Comparison of ENCODE assay signal across 11 mouse cellular contexts in genomic region chr11:102041350-102041949, GRCm38 (mm10). TPM values are rescaled to one million over a fixed set of nuclear protein-coding genes. Genes with fewer than 3 reads are reported as not detected.
DNase-seq lines count a peak whose midpoint lies in the region; TF ChIP-seq lines count a peak whose summit lies in the region.
"Had no signal": no experiment of that assay in that cellular context is flagged by ENCODE, and none has a peak within 500 bp of the region (broad histone marks: within the 10 kb centered on the region; RNA-seq: fewer than 3 reads in every experiment).

TSS of gene Cd300lg (plus strand) at chr11:102041509.

- no peaks in the 10 kb centered on the region for H3K36me3 ChIP-seq in kidney, adult 2 months (ENCODE audit: control insufficient read depth, insufficient read depth, low read length)
- H3K36me3 ChIP-seq: limb, embryonic 13.5 days had no signal

- H3K27ac ChIP-seq in kidney, adult 2 months (ENCODE audit: insufficient read depth, low read depth, low read length) = peak within 1 kb of the TSS; percentile 78
- H3K27ac ChIP-seq: limb, embryonic 13.5 days had no signal

- no peak for TF ChIP-seq CTCF in kidney, adult 2 months (conservative IDR thresholded peaks at IDR 0.05; ENCODE audit: insufficient read depth, insufficient read length, low read depth, low read length)

- H3K4me3 ChIP-seq in kidney, adult 2 months (ENCODE audit: insufficient read depth, low read depth, low read length) = peak within 1 kb of the TSS; percentile 80
- H3K4me3 ChIP-seq: limb, embryonic 13.5 days had no signal

- TF ChIP-seq POLR2A in kidney, adult 2 months (IDR thresholded peaks at IDR 0.05; ENCODE audit: low read depth, low read length) = peak; percentile 27

- intact Hi-C loops in heart, postnatal 10 days (cut with DNase I) = loop anchor here (5.0 kb wide), 1 partner anchor 124 kb away; no protein-coding TSS in a partner anchor

- H3K4me1 ChIP-seq in kidney, adult 2 months (ENCODE audit: control insufficient read depth, insufficient read depth, low read length) = peaks cover 3% of the 10 kb centered on the region; the same call in 1 of the 2 replicates
- H3K4me1 ChIP-seq: limb, embryonic 13.5 days had no signal

- WGBS in kidney, adult 2 months = 66% methylated on average over 5 of the region's 5 CpGs

- no peaks in the 10 kb centered on the region for H3K27me3 ChIP-seq in kidney, adult 2 months (replicated peaks; ENCODE audit: control insufficient read depth, insufficient read depth, low read length)
- H3K27me3 ChIP-seq: limb, embryonic 13.5 days had no signal

- DNase-seq in kidney, adult 2 months = peak; percentile 45
- no peak for DNase-seq in kidney, adult 8-10 months
- no peak for DNase-seq in adrenal gland, adult 2 months
- DNase-seq in gastrocnemius, adult 18-20 months (ENCODE audit: low spot score) = no peak
- DNase-seq in heart, postnatal 10 days = no peak
- DNase-seq in cerebellum, postnatal 10 days = no peak
- no peak for DNase-seq in layer of hippocampus, adult 8-10 months (ENCODE audit: low spot score in 2 of 2)
- DNase-seq in layer of hippocampus, adult 18-20 months (ENCODE audit: low spot score in 2 of 2) = no peak
- DNase-seq: kidney, adult 11 months; lung, postnatal 4 days had no signal

RNA-seq across cellular contexts. Expression of gene Cd300lg, which starts in this region (rescaled TPM):
- polyA plus RNA-seq in kidney, adult 2 months (2012; rRNA removed) = 62.1 and 67.1 TPM in 2 replicates
- 10 to 100 TPM; 28.1 to 58.7 TPM for total RNA-seq in adrenal gland, adult 2 months (2021)
- polyA plus RNA-seq in adrenal gland, adult 2 months (2012; rRNA removed) = 44.3 and 60.6 TPM in 2 replicates
- 10 to 100 TPM; 16.1 to 19.0 TPM for total RNA-seq in gastrocnemius, adult 18-20 months (2021)
- total RNA-seq in heart, postnatal 10 days (2021) = 10 to 100 TPM; 64.4 to 75.9 TPM
- total RNA-seq in layer of hippocampus, adult 8-10 months (2022) = not detected
- total RNA-seq in layer of hippocampus, adult 18-20 months (2021) = not detected

Comparison
In these comparisons a context has a peak if more than half of its experiments do, and no peak if none do; other contexts are left out.
1. RNA of gene Cd300lg (total RNA-seq): 64.4 to 75.9 TPM in heart, postnatal 10 days, 28.1 to 58.7 TPM in adrenal gland, adult 2 months and 16.1 to 19.0 TPM in gastrocnemius, adult 18-20 months; not detected in layer of hippocampus, adult 18-20 months and not detected in layer of hippocampus, adult 8-10 months; every median in the first group is over 10 times any median in the second.